Comparison of ENCODE assay signal across 14 mouse cellular contexts in genomic region chr13:69002631-69003030, GRCm38 (mm10). TPM values are rescaled to one million over a fixed set of nuclear protein-coding genes. Genes with fewer than 3 reads are reported as not detected.
DNase-seq lines count a peak whose midpoint lies in the region; ATAC-seq and TF ChIP-seq lines count a peak whose summit lies in the region.
"Had no signal": no experiment of that assay in that cellular context is flagged by ENCODE, and none has a peak within 500 bp of the region (broad histone marks: within the 10 kb centered on the region; RNA-seq: fewer than 3 reads in every experiment).

No protein-coding gene starts in this region.

- 19% methylated on average over 5 of the region's 5 CpGs for WGBS in liver, adult 2 months
- WGBS in liver, embryonic 11.5 days = 68% methylated on average over 5 of the region's 5 CpGs
- 39% methylated on average over 5 of the region's 5 CpGs for WGBS in intestine, postnatal 0 days
- WGBS in liver, embryonic 15.5 days (ENCODE audit: insufficient replicate concordance) = 48% methylated on average over 5 of the region's 5 CpGs
- WGBS in stomach, embryonic 15.5 days = 51% methylated on average over 5 of the region's 5 CpGs
- 83% methylated on average over 5 of the region's 5 CpGs for WGBS in limb, embryonic 10.5 days
- 73% methylated on average over 5 of the region's 5 CpGs for WGBS in forebrain, embryonic 14.5 days

- TF ChIP-seq POLR2A in liver, adult 2 months (IDR thresholded peaks at IDR 0.05; ENCODE audit: extremely low read depth, insufficient read depth, low read length) = no peak

- no peak overlapping the region for H3K4me3 ChIP-seq in liver, adult 2 months (ENCODE audit: insufficient read depth, low read depth, low read length)
- no peak overlapping the region for H3K4me3 ChIP-seq in liver, embryonic 11.5 days (ENCODE audit: low read depth, low read length)
- no peak overlapping the region for H3K4me3 ChIP-seq in intestine, postnatal 0 days (ENCODE audit: low read depth, low read length)
- H3K4me3 ChIP-seq in liver, embryonic 15.5 days (replicated peaks) = no peak overlapping the region
- no peak overlapping the region for H3K4me3 ChIP-seq in stomach, embryonic 15.5 days (replicated peaks)
- no peak overlapping the region for H3K4me3 ChIP-seq in limb, embryonic 10.5 days
- no peak overlapping the region for H3K4me3 ChIP-seq in forebrain, embryonic 14.5 days (ENCODE audit: low read depth, low read length)
- H3K4me3 ChIP-seq: embryonic facial prominence, embryonic 10.5 days; forebrain, embryonic 13.5 days; heart, embryonic 15.5 days had no signal

- TF ChIP-seq CTCF in liver, adult 2 months (IDR thresholded peaks at IDR 0.05; ENCODE audit: low read depth, low read length) = no peak
- no peak for TF ChIP-seq CTCF in intestine, postnatal 0 days (IDR thresholded peaks at IDR 0.05; ENCODE audit: low read depth)

- 0 out of 2 replicates have a peak, but pooled peaks cover 2% of the 10 kb centered on the region for H3K27me3 ChIP-seq in liver, adult 2 months (ENCODE audit: control insufficient read depth, insufficient read depth, low read length)
- peaks cover 29% of the 10 kb centered on the region for H3K27me3 ChIP-seq in liver, embryonic 11.5 days (replicated peaks; ENCODE audit: control insufficient read depth, insufficient read depth, low read length)
- peaks cover 15% of the 10 kb centered on the region; the same call in 1 of the 2 replicates for H3K27me3 ChIP-seq in intestine, postnatal 0 days (replicated peaks; ENCODE audit: control insufficient read depth, insufficient read depth, low read length)
- peaks cover 32% of the 10 kb centered on the region for H3K27me3 ChIP-seq in liver, embryonic 15.5 days
- H3K27me3 ChIP-seq in stomach, embryonic 15.5 days (replicated peaks) = no peaks in the 10 kb centered on the region; the same call in 1 of the 2 replicates
- peaks cover 34% of the 10 kb centered on the region for H3K27me3 ChIP-seq in limb, embryonic 10.5 days (ENCODE audit: low read depth, poor library complexity, severe bottlenecking)
- 0 out of 2 replicates have a peak, but pooled peaks cover 3% of the 10 kb centered on the region for H3K27me3 ChIP-seq in forebrain, embryonic 14.5 days (replicated peaks; ENCODE audit: control insufficient read depth, insufficient read depth, low read length)

- peaks cover 12% of the 10 kb centered on the region for H3K4me1 ChIP-seq in liver, adult 2 months (ENCODE audit: control insufficient read depth, insufficient read depth, low read length)
- no peaks in the 10 kb centered on the region for H3K4me1 ChIP-seq in liver, embryonic 11.5 days (replicated peaks; ENCODE audit: control insufficient read depth, insufficient read depth, low read length)
- H3K4me1 ChIP-seq in intestine, postnatal 0 days (replicated peaks; ENCODE audit: control insufficient read depth, insufficient read depth, low read length) = peaks cover 4% of the 10 kb centered on the region; the same call in 1 of the 2 replicates
- H3K4me1 ChIP-seq in liver, embryonic 15.5 days (replicated peaks) = no peaks in the 10 kb centered on the region
- 0 out of 2 replicates have a peak, but pooled peaks cover 14% of the 10 kb centered on the region for H3K4me1 ChIP-seq in stomach, embryonic 15.5 days
- peaks cover 24% of the 10 kb centered on the region for H3K4me1 ChIP-seq in limb, embryonic 10.5 days
- H3K4me1 ChIP-seq in forebrain, embryonic 14.5 days (ENCODE audit: control insufficient read depth, insufficient read depth, low read length) = peaks cover 2% of the 10 kb centered on the region; the same call in 1 of the 2 replicates

- ATAC-seq in liver, embryonic 11.5 days (replicated peaks; ENCODE audit: low FRiP score) = no peak
- ATAC-seq in intestine, postnatal 0 days = peak; percentile 58
- peak; percentile 68; the same call in 1 of the 2 replicates for ATAC-seq in liver, embryonic 15.5 days (ENCODE audit: insufficient read depth)
- peak; percentile 45 for ATAC-seq in stomach, embryonic 15.5 days (ENCODE audit: insufficient read depth, low FRiP score, low read depth)
- no peak for ATAC-seq in forebrain, embryonic 14.5 days

- no peak overlapping the region for H3K4me2 ChIP-seq in liver, embryonic 11.5 days
- peak overlapping the region; percentile 48 for H3K4me2 ChIP-seq in intestine, postnatal 0 days (replicated peaks; ENCODE audit: low read depth)
- peak overlapping the region; percentile 44 for H3K4me2 ChIP-seq in liver, embryonic 15.5 days
- 0 out of 2 replicates have a peak overlapping the region, but pooled peaks have one; percentile 15 for H3K4me2 ChIP-seq in stomach, embryonic 15.5 days
- no peak overlapping the region for H3K4me2 ChIP-seq in forebrain, embryonic 14.5 days (ENCODE audit: low read length)
- H3K4me2 ChIP-seq: forebrain, embryonic 13.5 days; heart, embryonic 11.5 days; heart, embryonic 15.5 days had no signal

- no peak overlapping the region for H3K9ac ChIP-seq in liver, adult 2 months (ENCODE audit: low read depth, low read length)
- no peak overlapping the region for H3K9ac ChIP-seq in liver, embryonic 11.5 days (ENCODE audit: low read depth, low read length)
- H3K9ac ChIP-seq in intestine, postnatal 0 days (ENCODE audit: low read depth, low read length) = no peak overlapping the region
- H3K9ac ChIP-seq in liver, embryonic 15.5 days = no peak overlapping the region
- H3K9ac ChIP-seq in stomach, embryonic 15.5 days = no peak overlapping the region
- no peak overlapping the region for H3K9ac ChIP-seq in forebrain, embryonic 14.5 days (ENCODE audit: low read length)
- H3K9ac ChIP-seq: forebrain, embryonic 13.5 days; heart, embryonic 15.5 days had no signal

- peak overlapping the region; percentile 62 for H3K27ac ChIP-seq in liver, adult 2 months (replicated peaks; ENCODE audit: insufficient read depth, low read depth, low read length)
- no peak overlapping the region for H3K27ac ChIP-seq in liver, embryonic 11.5 days (ENCODE audit: low read depth, low read length)
- no peak overlapping the region for H3K27ac ChIP-seq in intestine, postnatal 0 days (ENCODE audit: low read depth, low read length)
- no peak overlapping the region for H3K27ac ChIP-seq in liver, embryonic 15.5 days (replicated peaks)
- H3K27ac ChIP-seq in stomach, embryonic 15.5 days = no peak overlapping the region
- H3K27ac ChIP-seq in limb, embryonic 10.5 days = no peak overlapping the region
- H3K27ac ChIP-seq in forebrain, embryonic 14.5 days (ENCODE audit: low read depth, low read length) = no peak overlapping the region
- H3K27ac ChIP-seq: embryonic facial prominence, embryonic 10.5 days; forebrain, embryonic 13.5 days; heart, embryonic 15.5 days had no signal

- no peaks in the 10 kb centered on the region for H3K9me3 ChIP-seq in liver, embryonic 11.5 days (ENCODE audit: control insufficient read depth, low read length)
- H3K9me3 ChIP-seq in intestine, postnatal 0 days (ENCODE audit: control insufficient read depth) = no peaks in the 10 kb centered on the region
- no peaks in the 10 kb centered on the region for H3K9me3 ChIP-seq in liver, embryonic 15.5 days (replicated peaks)
- no peaks in the 10 kb centered on the region for H3K9me3 ChIP-seq in stomach, embryonic 15.5 days
- H3K9me3 ChIP-seq in limb, embryonic 10.5 days (replicated peaks) = no peaks in the 10 kb centered on the region
- no peaks in the 10 kb centered on the region for H3K9me3 ChIP-seq in forebrain, embryonic 14.5 days (replicated peaks; ENCODE audit: control insufficient read depth, low read length)
- H3K9me3 ChIP-seq: embryonic facial prominence, embryonic 10.5 days; forebrain, embryonic 13.5 days; heart, embryonic 15.5 days had no signal

- peak; percentile 99 for DNase-seq in liver, adult 2 months (ENCODE audit: extremely low read depth, low read depth, low spot score)
- no peak for DNase-seq in liver, embryonic 11.5 days (ENCODE audit: low spot score)
- no peak for DNase-seq in limb, embryonic 10.5 days (ENCODE audit: low spot score)
- DNase-seq in MN1 (ENCODE audit: low spot score) = no peak
- DNase-seq in forebrain, embryonic 14.5 days (ENCODE audit: low spot score) = no peak
- DNase-seq: adrenal gland, adult 8-10 months had no signal

- H3K79me2 ChIP-seq in liver, adult 2 months (ENCODE audit: control insufficient read depth, insufficient read depth, low read length) = no peaks in the 10 kb centered on the region

- no peaks in the 10 kb centered on the region for H3K36me3 ChIP-seq in liver, adult 2 months (ENCODE audit: control insufficient read depth, insufficient read depth, low read length)
- no peaks in the 10 kb centered on the region for H3K36me3 ChIP-seq in liver, embryonic 11.5 days (ENCODE audit: control insufficient read depth, insufficient read depth, low read length)
- no peaks in the 10 kb centered on the region for H3K36me3 ChIP-seq in intestine, postnatal 0 days (ENCODE audit: control insufficient read depth, insufficient read depth)
- no peaks in the 10 kb centered on the region for H3K36me3 ChIP-seq in liver, embryonic 15.5 days (replicated peaks)
- H3K36me3 ChIP-seq in stomach, embryonic 15.5 days = no peaks in the 10 kb centered on the region
- no peaks in the 10 kb centered on the region for H3K36me3 ChIP-seq in limb, embryonic 10.5 days
- no peaks in the 10 kb centered on the region for H3K36me3 ChIP-seq in forebrain, embryonic 14.5 days (ENCODE audit: control insufficient read depth, insufficient read depth, low read length)
- H3K36me3 ChIP-seq: embryonic facial prominence, embryonic 10.5 days; heart, embryonic 15.5 days had no signal

RNA-seq across cellular contexts. Expression of gene Adcy2, which starts 3.3 kb away (rescaled TPM):
- 0.09 and 0.40 TPM in 2 replicates for total RNA-seq in liver, adult 2 months (2014; rRNA removed)
- 0.07 and 0.11 TPM in 2 replicates for polyA plus RNA-seq in liver, adult 2 months (2012; rRNA removed)
- 0.56 and 0.71 TPM in 2 replicates for polyA plus RNA-seq in liver, embryonic 11.5 days (2014; fragmentation: Nextera tagmentation; extraction: Ambion mirVana)
- polyA plus RNA-seq in intestine, postnatal 0 days (2015; fragmentation: Nextera tagmentation; extraction: Ambion mirVana) = 1.2 and 1.3 TPM in 2 replicates
- polyA plus RNA-seq in liver, embryonic 15.5 days (2015; fragmentation: Nextera tagmentation; extraction: Ambion mirVana) = 0.46 and 0.48 TPM in 2 replicates
- 3.9 and 4.6 TPM in 2 replicates for polyA plus RNA-seq in stomach, embryonic 15.5 days (2015; fragmentation: Nextera tagmentation; extraction: Ambion mirVana)
- 0.39 and 1.2 TPM in 2 replicates for polyA plus RNA-seq in limb, embryonic 10.5 days (2016; fragmentation: Nextera tagmentation; extraction: Ambion mirVana)
- polyA plus RNA-seq in forebrain, embryonic 14.5 days (2014; fragmentation: Nextera tagmentation; extraction: Ambion mirVana) = 3.1 and 3.2 TPM in 2 replicates
- total RNA-seq: hematopoietic stem cell, adult 5-6 weeks had no signal

Comparison
In these comparisons a context has a peak if more than half of its experiments do, and no peak if none do; other contexts are left out.
1. ATAC-seq: peak in intestine, postnatal 0 days (single experiment), liver, embryonic 15.5 days (single experiment) and stomach, embryonic 15.5 days (single experiment); none in liver, embryonic 11.5 days (single experiment) and forebrain, embryonic 14.5 days (single experiment).
2. H3K4me2 ChIP-seq: peak in intestine, postnatal 0 days (single experiment), liver, embryonic 15.5 days (single experiment) and stomach, embryonic 15.5 days (single experiment); none in liver, embryonic 11.5 days (single experiment) and forebrain, embryonic 14.5 days (single experiment).